Mouse (Mus musculus) forebrain, embryonic 11.5 days (tissue): ENCODE data around the gene Cygb. TPM values are rescaled to one million over a fixed set of nuclear protein-coding genes. Genes with fewer than 3 reads are reported as not detected.

Experiments used
- ATAC-seq: fragments of 200-750 bp; cut with Nextera tagmentation; replicated peaks from 2 replicates; pipeline ENCODE4 v1.8.0; 2017; ENCODE audit warnings: moderate TSS enrichment; ENCODE audit not compliant: low FRiP score
- DNase-seq: peaks from one replicate; pipeline ENCODE4 v3.0.0-alpha.2; 2017; ENCODE audit warnings: low spot score
- H3K27ac ChIP-seq: fragments of 300-500 bp; sonication (generic); 2 replicates; pipeline ENCODE4 v1.5.1; 2014; ENCODE audit warnings: low read depth, low read length
- H3K27me3 ChIP-seq: fragments of 300-500 bp; sonication (generic); 2 replicates; pipeline ENCODE4 v1.6.1; 2014; ENCODE audit warnings: mild to moderate bottlenecking, low read length, mixed read lengths; ENCODE audit not compliant: control insufficient read depth, insufficient read depth
- H3K36me3 ChIP-seq: fragments of 300-500 bp; sonication (generic); 2 replicates; pipeline ENCODE4 v1.6.1; 2014; ENCODE audit warnings: mild to moderate bottlenecking, low read length, moderate library complexity, mixed read lengths; ENCODE audit not compliant: control insufficient read depth, insufficient read depth
- H3K4me1 ChIP-seq: fragments of 300-500 bp; sonication (generic); replicated peaks from 2 replicates; pipeline ENCODE4 v1.6.1; 2014; ENCODE audit warnings: low read length, mixed read lengths; ENCODE audit not compliant: control insufficient read depth, insufficient read depth
- H3K4me2 ChIP-seq: fragments of 300-500 bp; sonication (generic); 2 replicates; pipeline ENCODE4 v1.6.1; 2014; ENCODE audit warnings: low read depth, mild to moderate bottlenecking, low read length, moderate library complexity, mixed read lengths; ENCODE audit not compliant: severe bottlenecking
- H3K4me3 ChIP-seq: fragments of 300-500 bp; sonication (generic); 2 replicates; pipeline ENCODE4 v1.5.1; 2014; ENCODE audit warnings: low read depth, low read length
- H3K9ac ChIP-seq: fragments of 300-500 bp; sonication (generic); 2 replicates; pipeline ENCODE4 v1.6.1; 2014; ENCODE audit warnings: low read length
- H3K9me3 ChIP-seq: fragments of 300-500 bp; sonication (generic); 2 replicates; pipeline ENCODE4 v1.6.1; 2016; ENCODE audit warnings: low read length, mixed read lengths; ENCODE audit not compliant: control insufficient read depth
- WGBS: fragments of 180-500 bp; shearing (Covaris S2); extraction: QIAGEN DNeasy Blood & Tissue Kit; methylation state at CpG from one replicate; pipeline ENCODE4 v1.1.7; 2014; 5-methylcytosine and 5-hydroxymethylcytosine counted together
- polyA plus RNA-seq: library from polyadenylated mRNA; unstranded; fragments of >200 nt; fragmentation: Nextera tagmentation; extraction: Ambion mirVana; gene quantifications from 2 replicates; pipeline ENCODE4 v1.2.1, GENCODE M21; 2014

Cygb gene
- polyA plus RNA-seq, 1 experiment from 2014 or later: 1.7 TPM

DNA sequence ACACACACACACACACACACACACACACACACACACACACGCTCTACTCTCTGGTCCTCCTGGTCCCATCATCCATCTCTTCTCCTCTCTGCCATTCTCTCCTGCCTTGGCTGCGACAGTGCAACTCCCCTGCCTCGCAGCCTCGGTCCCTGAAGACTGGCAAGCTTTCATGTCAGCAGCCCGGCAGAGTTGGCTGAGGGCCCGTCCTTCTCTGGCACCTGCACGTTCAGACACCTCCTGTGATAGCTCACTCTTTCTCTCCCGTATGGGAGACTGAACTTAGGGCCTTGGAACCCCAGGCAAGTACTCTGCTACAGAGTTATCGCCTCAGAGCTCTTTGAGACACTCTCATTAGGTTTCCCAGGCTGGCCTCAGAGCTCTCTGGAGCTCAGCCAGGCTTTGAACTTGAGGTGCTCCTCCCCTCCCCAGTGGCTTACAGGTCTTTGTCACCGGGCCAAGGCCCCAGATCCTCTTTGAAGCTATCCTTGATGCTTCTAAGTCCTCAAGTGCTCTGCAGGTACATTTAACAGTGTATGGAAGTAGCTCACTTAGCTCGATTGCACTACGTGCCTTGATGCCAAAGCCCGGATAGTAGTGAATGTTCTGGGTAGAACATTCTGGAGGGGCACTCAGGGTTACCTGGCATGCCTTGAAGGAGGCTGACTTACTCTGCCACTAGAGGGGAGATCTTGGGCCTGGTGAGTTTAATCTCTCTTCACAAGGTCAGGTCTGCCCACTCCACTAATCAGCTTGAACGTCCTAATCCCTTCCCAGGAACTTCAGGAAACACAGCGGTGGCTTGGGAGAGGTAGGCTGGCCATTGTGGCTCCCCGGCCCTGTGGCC is 2.5 kb upstream of the Cygb start:
- ATAC-seq: no peak
- no peak overlapping the region for H3K9ac ChIP-seq
- no peak for DNase-seq
- no peak overlapping the region for H3K4me3 ChIP-seq
- 75% methylated on average over 16 of the region's 16 CpGs for WGBS
- H3K9me3 ChIP-seq: no peaks in the 10 kb centered on the region
- no peaks in the 10 kb centered on the region for H3K36me3 ChIP-seq
- H3K4me2 ChIP-seq: no peak overlapping the region
- peaks cover 28% of the 10 kb centered on the region for H3K27me3 ChIP-seq
- peaks cover 29% of the 10 kb centered on the region for H3K4me1 ChIP-seq
- H3K27ac ChIP-seq: peak overlapping the region; percentile 81

GRCm38 (mm10) chr11:116653709-116654221 is 348 bp downstream of the Cygb start:
- Histone ChIP-seq H3K27ac (no peak overlapping the region), H3K4me1 (peaks cover 21% of the 10 kb centered on the region), H3K27me3 (peaks cover 28% of the 10 kb centered on the region)

DNA sequence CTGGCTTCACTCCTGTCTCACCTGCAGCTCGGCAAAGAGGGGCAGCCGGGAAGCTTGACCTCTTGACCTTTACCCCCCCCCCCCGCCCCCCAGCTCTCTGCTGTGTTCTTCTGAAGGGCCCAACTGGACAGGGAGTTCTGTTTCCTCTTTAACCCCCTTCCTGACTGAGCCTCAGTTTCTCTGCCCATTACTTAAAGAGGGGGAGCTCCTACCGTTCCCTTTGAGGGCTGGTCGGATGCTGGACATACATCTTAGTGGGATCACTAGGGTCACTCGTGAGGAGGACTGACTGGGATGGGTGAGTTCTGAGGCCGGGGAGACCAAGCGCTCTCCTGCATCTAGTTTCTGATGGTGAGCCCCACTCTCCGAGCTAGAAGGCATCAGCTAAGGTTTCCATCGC is 879 bp downstream of the Cygb start, which contains the start of gene Prcd:
TSS of gene Prcd (plus strand) at position 301 of the 400 bp plus-strand sequence.
- no peak for ATAC-seq
- peaks cover 28% of the 10 kb centered on the region for H3K27me3 ChIP-seq

More at GRCm38 (mm10) chr11:116653709-116654221, 348 bp downstream of the Cygb start:
- DNase-seq (peak; percentile 75), ATAC-seq (no peak)
- H3K4me3 ChIP-seq: peak overlapping the region; percentile 46
- H3K9me3 ChIP-seq: no peaks in the 10 kb centered on the region
- peak overlapping the region; percentile 60 for H3K9ac ChIP-seq
- under 1% methylated on average over 46 of the region's 47 CpGs for WGBS
- H3K4me2 ChIP-seq: peak overlapping the region; percentile 92
- no peaks in the 10 kb centered on the region for H3K36me3 ChIP-seq

GRCm38 (mm10) chr11:116652330-116653098 is 1.6 kb downstream of the Cygb start:
- no peak overlapping the region for H3K9ac ChIP-seq
- no peaks in the 10 kb centered on the region for H3K36me3 ChIP-seq
- H3K9me3 ChIP-seq: no peaks in the 10 kb centered on the region
- H3K4me3 ChIP-seq: no peak overlapping the region
- peaks cover 28% of the 10 kb centered on the region for H3K27me3 ChIP-seq
- no peak for ATAC-seq
- DNase-seq: no peak
- 56% methylated on average over 25 of the region's 25 CpGs for WGBS
- H3K4me2 ChIP-seq: no peak overlapping the region
- no peak overlapping the region for H3K27ac ChIP-seq
- H3K4me1 ChIP-seq: peaks cover 17% of the 10 kb centered on the region

More for the DNA sequence above, 879 bp downstream of the Cygb start, which contains the start of gene Prcd:
- H3K36me3 ChIP-seq: no peaks in the 10 kb centered on the region
- DNase-seq: no peak
- WGBS: 4% methylated on average over 10 of the region's 10 CpGs
- peak within 1 kb of the TSS; percentile 60 for H3K9ac ChIP-seq
- no peak within 1 kb of the TSS for H3K27ac ChIP-seq
- peak within 1 kb of the TSS; percentile 46 for H3K4me3 ChIP-seq
- H3K4me1 ChIP-seq: peaks cover 19% of the 10 kb centered on the region
- peak within 1 kb of the TSS; percentile 92 for H3K4me2 ChIP-seq
- no peaks in the 10 kb centered on the region for H3K9me3 ChIP-seq

- ATAC-seq (no peak), DNase-seq (no peak)
- Histone ChIP-seq H3K4me2 (no peak overlapping the region), H3K4me3 (no peak overlapping the region), H3K9ac (no peak overlapping the region), H3K27me3 (peaks cover 28% of the 10 kb centered on the region), H3K4me1 (peaks cover 11% of the 10 kb centered on the region; the same call in 1 of the 2 replicates), H3K27ac (no peak overlapping the region), H3K9me3 (no peaks in the 10 kb centered on the region), H3K36me3 (no peaks in the 10 kb centered on the region)
- WGBS: 85% methylated on average over 8 of the region's 8 CpGs
These were observed 2.8 kb downstream of the Cygb start for GRCm38 (mm10) chr11:116651339-116651738.

- Histone ChIP-seq H3K4me3 (no peak overlapping the region), H3K4me2 (no peak overlapping the region), H3K27ac (no peak overlapping the region), H3K27me3 (peaks cover 28% of the 10 kb centered on the region), H3K9ac (no peak overlapping the region), H3K9me3 (no peaks in the 10 kb centered on the region), H3K36me3 (no peaks in the 10 kb centered on the region), H3K4me1 (peaks cover 11% of the 10 kb centered on the region; the same call in 1 of the 2 replicates)
- ATAC-seq (no peak), DNase-seq (no peak)
- 83% methylated on average over 8 of the region's 8 CpGs for WGBS
These were observed 3.3 kb downstream of the Cygb start for GRCm38 (mm10) chr11:116650811-116651210.

DNA sequence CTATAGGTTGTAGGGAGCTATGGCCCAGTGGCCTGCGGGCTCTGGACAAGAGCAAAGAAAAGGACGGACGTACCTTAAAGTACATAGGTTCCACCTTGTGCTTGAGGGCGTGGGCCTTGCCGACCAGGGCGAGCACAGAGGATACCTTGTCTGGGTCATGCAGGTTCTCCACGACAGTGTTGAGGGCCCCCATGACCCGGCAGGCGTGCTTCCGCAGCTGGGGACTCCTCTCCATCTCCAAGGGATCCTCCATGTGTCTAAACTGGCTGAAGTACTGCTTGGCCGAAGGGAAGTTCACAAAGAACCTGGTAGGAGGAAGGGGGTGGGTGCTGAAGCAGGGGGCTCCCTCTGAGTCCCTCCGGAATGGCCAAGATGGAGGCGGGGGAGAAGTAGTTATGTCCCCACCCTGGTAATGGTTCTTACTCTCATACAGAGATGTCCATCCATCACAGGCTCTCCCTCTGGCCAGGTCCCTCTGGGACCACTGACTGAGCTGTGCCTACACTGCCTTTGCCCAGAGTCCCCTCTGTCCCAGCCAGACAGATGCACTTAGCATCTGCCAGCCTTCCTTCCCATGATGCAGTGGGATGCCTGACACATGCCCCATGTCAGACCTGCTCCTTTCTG is 4.3 kb downstream of the Cygb start:
- no peak for ATAC-seq
- DNase-seq: no peak
- no peak overlapping the region for H3K4me2 ChIP-seq
- no peaks in the 10 kb centered on the region for H3K36me3 ChIP-seq
- H3K27me3 ChIP-seq: peaks cover 25% of the 10 kb centered on the region
- H3K4me1 ChIP-seq: peaks cover 11% of the 10 kb centered on the region; the same call in 1 of the 2 replicates
- no peak overlapping the region for H3K4me3 ChIP-seq
- WGBS: 88% methylated on average over 13 of the region's 13 CpGs
- H3K27ac ChIP-seq: no peak overlapping the region
- no peak overlapping the region for H3K9ac ChIP-seq
- no peaks in the 10 kb centered on the region for H3K9me3 ChIP-seq

- Histone ChIP-seq H3K4me2 (no peak overlapping the region), H3K4me3 (no peak overlapping the region), H3K27ac (no peak overlapping the region), H3K4me1 (peaks cover 9% of the 10 kb centered on the region; the same call in 1 of the 2 replicates), H3K27me3 (peaks cover 18% of the 10 kb centered on the region), H3K9ac (no peak overlapping the region), H3K9me3 (no peaks in the 10 kb centered on the region), H3K36me3 (no peaks in the 10 kb centered on the region)
- DNase-seq (no peak), ATAC-seq (no peak)
- WGBS: 68% methylated on average over 10 of the region's 10 CpGs
These were observed 5.1 kb downstream of the Cygb start for GRCm38 (mm10) chr11:116648976-116649375.
